Comparison of ENCODE assay signal across 8 mouse cellular contexts in genomic region chr19:31755929-31756792, GRCm38 (mm10). TPM values are rescaled to one million over a fixed set of nuclear protein-coding genes. Genes with fewer than 3 reads are reported as not detected.
DNase-seq lines count a peak whose midpoint lies in the region; ATAC-seq and TF ChIP-seq lines count a peak whose summit lies in the region.

No protein-coding gene starts in this region.

- H3K27me3 ChIP-seq in heart, embryonic 11.5 days (ENCODE audit: control insufficient read depth, insufficient read depth, low read length): no peaks in the 10 kb centered on the region
- H3K27me3 ChIP-seq in kidney, embryonic 16.5 days (ENCODE audit: insufficient read depth, low read length): no peaks in the 10 kb centered on the region
- no peaks in the 10 kb centered on the region for H3K27me3 ChIP-seq in liver, adult 2 months (ENCODE audit: control insufficient read depth, insufficient read depth, low read length)

- DNase-seq in A20 (ENCODE audit: low read depth, low spot score): peak; percentile 40
- DNase-seq in Muller cell, postnatal 12 days (ENCODE audit: inconsistent ontology term): peak; percentile 70
- peak; percentile 76 for DNase-seq in embryo, embryonic 9.5 days (ENCODE audit: extremely low spot score)
- peak; percentile 40 for DNase-seq in liver, adult 2 months (ENCODE audit: extremely low read depth, low read depth, low spot score)
- DNase-seq in naive thymus-derived CD4-positive, alpha-beta T cell, adult 2 months (ENCODE audit: low read depth): peak; percentile 56

- TF ChIP-seq CTCF in liver, adult 2 months (IDR thresholded peaks at IDR 0.05; ENCODE audit: low read depth, low read length): 0 out of 2 replicates have a peak, but pooled peaks have one; percentile 13

- no peak overlapping the region for H3K27ac ChIP-seq in heart, embryonic 11.5 days (ENCODE audit: low read depth, low read length)
- no peak overlapping the region for H3K27ac ChIP-seq in kidney, embryonic 16.5 days (ENCODE audit: low read length)
- H3K27ac ChIP-seq in liver, adult 2 months (replicated peaks; ENCODE audit: insufficient read depth, low read depth, low read length): no peak overlapping the region

- peaks cover 10% of the 10 kb centered on the region; the same call in 1 of the 2 replicates for H3K4me1 ChIP-seq in heart, embryonic 11.5 days (ENCODE audit: control insufficient read depth, insufficient read depth, low read length)
- peaks cover 8% of the 10 kb centered on the region for H3K4me1 ChIP-seq in kidney, embryonic 16.5 days (ENCODE audit: insufficient read depth, low read length)
- no peaks in the 10 kb centered on the region for H3K4me1 ChIP-seq in liver, adult 2 months (ENCODE audit: control insufficient read depth, insufficient read depth, low read length)

- H3K4me3 ChIP-seq in heart, embryonic 11.5 days (ENCODE audit: low read depth, low read length): no peak overlapping the region
- H3K4me3 ChIP-seq in kidney, embryonic 16.5 days (ENCODE audit: low read length): no peak overlapping the region
- H3K4me3 ChIP-seq in liver, adult 2 months (ENCODE audit: insufficient read depth, low read depth, low read length): no peak overlapping the region

- no peaks in the 10 kb centered on the region for H3K9me3 ChIP-seq in heart, embryonic 11.5 days (replicated peaks; ENCODE audit: control insufficient read depth, low read length)
- H3K9me3 ChIP-seq in kidney, embryonic 16.5 days (ENCODE audit: low read length): no peaks in the 10 kb centered on the region

- no peaks in the 10 kb centered on the region for H3K36me3 ChIP-seq in heart, embryonic 11.5 days (ENCODE audit: control insufficient read depth, insufficient read depth, low read length)
- no peaks in the 10 kb centered on the region for H3K36me3 ChIP-seq in kidney, embryonic 16.5 days (ENCODE audit: insufficient read depth, low read length)
- no peaks in the 10 kb centered on the region for H3K36me3 ChIP-seq in liver, adult 2 months (ENCODE audit: control insufficient read depth, insufficient read depth, low read length)

- 34% methylated on average over 11 of the region's 11 CpGs for WGBS in heart, embryonic 11.5 days (ENCODE audit: insufficient replicate concordance)
- 45% methylated on average over 11 of the region's 11 CpGs for WGBS in kidney, embryonic 16.5 days
- 52% methylated on average over 11 of the region's 11 CpGs for WGBS in liver, adult 2 months

- no peak for ATAC-seq in heart, embryonic 11.5 days (replicated peaks; ENCODE audit: insufficient number of reproducible peaks, low FRiP score, low TSS enrichment)
- peak; percentile 65; the same call in 1 of the 2 replicates for ATAC-seq in kidney, embryonic 16.5 days (ENCODE audit: low FRiP score, low TSS enrichment)
- no peak for ATAC-seq in inflammation-experienced regulatory T-cells, adult 6 months

- no peak for TF ChIP-seq POLR2A in liver, adult 2 months (IDR thresholded peaks at IDR 0.05; ENCODE audit: extremely low read depth, insufficient read depth, low read length)

- no peaks in the 10 kb centered on the region for H3K79me2 ChIP-seq in liver, adult 2 months (ENCODE audit: control insufficient read depth, insufficient read depth, low read length)

- H3K4me2 ChIP-seq in heart, embryonic 11.5 days: peak overlapping the region; percentile 42; the same call in 1 of the 2 replicates
- H3K4me2 ChIP-seq in kidney, embryonic 16.5 days (replicated peaks; ENCODE audit: low read depth, low read length): peak overlapping the region; percentile 44

- H3K9ac ChIP-seq in heart, embryonic 11.5 days (ENCODE audit: low read depth, low read length): no peak overlapping the region
- H3K9ac ChIP-seq in kidney, embryonic 16.5 days (replicated peaks; ENCODE audit: low read length): no peak overlapping the region
- no peak overlapping the region for H3K9ac ChIP-seq in liver, adult 2 months (ENCODE audit: low read depth, low read length)

RNA-seq across cellular contexts. Expression of gene Prkg1, which starts 8.7 kb away (rescaled TPM):
- polyA plus RNA-seq in heart, embryonic 11.5 days (2014; fragmentation: Nextera tagmentation; extraction: Ambion mirVana): 8.2 and 10.9 TPM in 2 replicates
- 2.9 and 3.1 TPM in 2 replicates for polyA plus RNA-seq in kidney, embryonic 16.5 days (2015; fragmentation: Nextera tagmentation; extraction: Ambion mirVana)
- 3.4 TPM in 2 replicates for total RNA-seq in liver, adult 2 months (2014; rRNA removed)
- polyA plus RNA-seq in liver, adult 2 months (2012; rRNA removed): 0.15 and 0.27 TPM in 2 replicates
- polyA plus RNA-seq in inflammation-experienced regulatory T-cells, adult 6 months (2017; shearing (Covaris generic)): under 1 TPM in 1 of 3 experiments, not detected in 2; 0.24 TPM
